Mouse (Mus musculus) splenic B cell, adult 2 months (primary cell): ENCODE measurements around the gene Bcap31.

Experiments
- DNase-seq: peaks from one replicate; pipeline ENCODE4 v3.0.0-alpha.2; 2011; ENCODE audit warnings: low read depth, low spot score
- H3K27me3 ChIP-seq: 2 replicates; pipeline ENCODE4 v1.6.1; 2012; ENCODE audit warnings: mild to moderate bottlenecking, low read length, moderate library complexity, mixed read lengths; ENCODE audit not compliant: control insufficient read depth, poor library complexity, insufficient read depth, severe bottlenecking
- H3K36me3 ChIP-seq: 2 replicates; pipeline ENCODE4 v1.6.1; 2012; ENCODE audit warnings: mild to moderate bottlenecking, low read length, moderate library complexity, mixed read lengths; ENCODE audit not compliant: control insufficient read depth, poor library complexity, insufficient read depth, severe bottlenecking

Bcap31 gene

GRCm38 (mm10) chrX:73660284-73660665, 55.7 kb downstream of the Bcap31 start:
- DNase-seq: no peak
- no peaks in the 10 kb centered on the region for H3K27me3 ChIP-seq
- no peaks in the 10 kb centered on the region for H3K36me3 ChIP-seq

GRCm38 (mm10) chrX:73659575-73660283, 56.2 kb downstream of the Bcap31 start, which contains the start of gene Pnck:
Gene Pnck (minus strand): TSS chrX:73660117.
- Histone ChIP-seq H3K36me3 (no peaks in the 10 kb centered on the region), H3K27me3 (no peaks in the 10 kb centered on the region)
- no peak for DNase-seq

GRCm38 (mm10) chrX:73658936-73659574, 56.9 kb downstream of the Bcap31 start:
- Histone ChIP-seq H3K27me3 (no peaks in the 10 kb centered on the region), H3K36me3 (no peaks in the 10 kb centered on the region)
- DNase-seq: no peak

- Histone ChIP-seq H3K27me3 (no peaks in the 10 kb centered on the region), H3K36me3 (no peaks in the 10 kb centered on the region)
- no peak for DNase-seq
These were observed 57.6 kb downstream of the Bcap31 start for GRCm38 (mm10) chrX:73658391-73658790.

- peak; percentile 58 for DNase-seq
- Histone ChIP-seq H3K27me3 (no peaks in the 10 kb centered on the region), H3K36me3 (no peaks in the 10 kb centered on the region)
These were observed 60.4 kb downstream of the Bcap31 start for GRCm38 (mm10) chrX:73655529-73655928.

- no peaks in the 10 kb centered on the region for H3K27me3 ChIP-seq
- peak; percentile 82 for DNase-seq
- H3K36me3 ChIP-seq: no peaks in the 10 kb centered on the region
These were observed 61.8 kb downstream of the Bcap31 start for GRCm38 (mm10) chrX:73654177-73654576.

GRCm38 (mm10) chrX:73653392-73653791, 62.6 kb downstream of the Bcap31 start:
- no peaks in the 10 kb centered on the region for H3K27me3 ChIP-seq
- no peak for DNase-seq
- H3K36me3 ChIP-seq: no peaks in the 10 kb centered on the region

- DNase-seq: no peak
These were observed 65.1 kb downstream of the Bcap31 start for GRCm38 (mm10) chrX:73650869-73651268.

GRCm38 (mm10) chrX:73645121-73645520, 70.9 kb downstream of the Bcap31 start:
- H3K27me3 ChIP-seq: no peaks in the 10 kb centered on the region
- no peaks in the 10 kb centered on the region for H3K36me3 ChIP-seq
- no peak for DNase-seq

More at GRCm38 (mm10) chrX:73650869-73651268, 65.1 kb downstream of the Bcap31 start:
- Histone ChIP-seq H3K36me3 (no peaks in the 10 kb centered on the region), H3K27me3 (no peaks in the 10 kb centered on the region)

GRCm38 (mm10) chrX:73639901-73640469, 76.0 kb downstream of the Bcap31 start:
- H3K36me3 ChIP-seq: no peaks in the 10 kb centered on the region
- no peak for DNase-seq

GRCm38 (mm10) chrX:73639255-73639675, 76.7 kb downstream of the Bcap31 start, which contains the start of gene Dusp9:
Gene Dusp9 (plus strand): TSS chrX:73639419.
- no peak for DNase-seq
- Histone ChIP-seq H3K27me3 (no peaks in the 10 kb centered on the region; the same call in none of the 2 replicates), H3K36me3 (no peaks in the 10 kb centered on the region)

More at GRCm38 (mm10) chrX:73639901-73640469, 76.0 kb downstream of the Bcap31 start:
- H3K27me3 ChIP-seq: no peaks in the 10 kb centered on the region; the same call in none of the 2 replicates

- Histone ChIP-seq H3K36me3 (no peaks in the 10 kb centered on the region), H3K27me3 (no peaks in the 10 kb centered on the region; the same call in none of the 2 replicates)
- no peak for DNase-seq
These were observed 78.6 kb downstream of the Bcap31 start for GRCm38 (mm10) chrX:73637415-73637814.
